Mouse (Mus musculus): ENCODE results near the gene Gnb1l. TPM values are rescaled to one million over a fixed set of nuclear protein-coding genes. Genes with fewer than 3 reads are reported as not detected.
A peak's percentile ranks its signal among the peaks of the same experiment; 100 is the strongest.

Gene Gnb1l
- polyA plus RNA-seq, 1 experiment from 2014 or later: 13.2 TPM

DNA sequence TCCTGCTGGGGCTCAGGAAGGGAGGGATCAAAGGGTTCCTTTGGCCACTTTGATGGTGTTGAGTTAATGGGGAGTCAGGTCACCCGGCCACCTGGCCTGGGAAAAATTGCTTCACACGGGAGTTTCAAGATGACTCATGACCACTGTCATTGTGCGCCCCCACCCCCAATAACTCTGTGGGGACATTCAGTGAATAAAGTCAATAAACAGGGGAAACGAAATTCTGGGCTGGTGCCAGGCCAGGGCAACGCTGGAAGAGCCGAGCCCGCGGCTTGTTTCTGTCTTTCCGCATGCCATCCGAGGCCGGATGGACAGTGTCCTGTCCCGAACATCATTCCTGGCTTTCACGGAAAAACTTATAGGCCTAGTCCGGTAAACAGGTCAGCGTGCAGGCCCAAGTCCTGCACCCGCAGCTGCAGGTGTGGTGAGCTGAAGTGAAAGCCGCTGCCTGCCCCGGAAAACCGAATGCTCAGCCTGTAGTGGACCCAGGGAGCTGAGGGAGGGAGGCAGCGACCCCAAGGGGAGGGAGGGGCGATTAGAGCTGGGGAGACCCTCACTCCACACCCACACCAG, 82.6 kb downstream of the Gnb1l start:
- Histone ChIP-seq H3K27me3 (ENCODE audit: control insufficient read depth, insufficient read depth, low read length) (peaks cover 71% of the 10 kb centered on the region), H3K4me1 (ENCODE audit: control insufficient read depth, insufficient read depth, low read length) (peaks cover 12% of the 10 kb centered on the region), H3K36me3 (replicated peaks; ENCODE audit: control insufficient read depth, insufficient read depth, low read depth, low read length) (no peaks in the 10 kb centered on the region), H3K4me3 (ENCODE audit: low read depth, low read length) (peak overlapping the region; percentile 30), H3K4me2 (ENCODE audit: low read depth, low read length) (peak overlapping the region; percentile 56), H3K27ac (replicated peaks; ENCODE audit: low read depth, low read length) (no peak overlapping the region), H3K9ac (replicated peaks; ENCODE audit: low read length) (peak overlapping the region; percentile 18; the same call in 1 of the 2 replicates), H3K9me3 (replicated peaks; ENCODE audit: control insufficient read depth, low read length) (no peaks in the 10 kb centered on the region)
- DNase-seq (ENCODE audit: low spot score) (no peak), ATAC-seq (replicated peaks; ENCODE audit: insufficient number of reproducible peaks, low FRiP score, low TSS enrichment, low read depth) (no peak)
- WGBS: 2% methylated on average over 21 of the region's 21 CpGs

DNA sequence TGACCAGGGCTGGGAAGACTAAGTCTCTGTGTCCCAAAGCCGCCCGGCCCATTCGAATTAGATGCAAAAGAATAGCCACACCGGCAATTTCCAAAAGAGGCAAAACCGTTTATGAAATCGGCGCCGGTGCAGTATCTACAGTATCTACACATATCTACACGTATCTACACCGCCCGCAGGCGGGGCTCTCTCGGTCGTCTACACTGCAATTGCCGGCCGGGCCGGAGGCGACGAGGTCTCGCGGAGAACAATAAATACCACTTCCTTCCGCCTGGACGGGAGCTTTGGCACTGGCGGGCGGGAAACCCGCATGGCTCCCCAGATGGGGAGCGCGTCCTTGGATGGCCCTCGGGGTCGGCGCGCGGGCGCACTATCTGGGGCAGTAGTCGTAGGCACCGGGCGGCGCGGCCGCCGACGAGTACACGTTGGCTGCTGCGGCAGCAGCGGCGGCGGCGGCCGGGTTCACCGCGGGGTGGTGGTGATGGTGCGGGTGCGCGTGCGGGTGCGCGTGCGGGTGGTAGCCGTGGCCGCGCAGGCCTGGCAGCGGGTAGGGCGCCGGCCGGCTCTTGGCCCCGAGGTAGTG, 83.2 kb downstream of the Gnb1l start:
- ATAC-seq (replicated peaks; ENCODE audit: insufficient number of reproducible peaks, low FRiP score, low TSS enrichment, low read depth) (no peak), DNase-seq (ENCODE audit: low spot score) (peak; percentile 42)
- H3K9ac ChIP-seq (replicated peaks; ENCODE audit: low read length): peak overlapping the region; percentile 52
- no peak overlapping the region; the same call in 1 of the 2 replicates for H3K27ac ChIP-seq (replicated peaks; ENCODE audit: low read depth, low read length)
- peak overlapping the region; percentile 30 for H3K4me3 ChIP-seq (ENCODE audit: low read depth, low read length)
- peak overlapping the region; percentile 56 for H3K4me2 ChIP-seq (ENCODE audit: low read depth, low read length)
- no peaks in the 10 kb centered on the region for H3K36me3 ChIP-seq (replicated peaks; ENCODE audit: control insufficient read depth, insufficient read depth, low read depth, low read length)
- no peaks in the 10 kb centered on the region for H3K9me3 ChIP-seq (replicated peaks; ENCODE audit: control insufficient read depth, low read length)
- H3K4me1 ChIP-seq (ENCODE audit: control insufficient read depth, insufficient read depth, low read length): peaks cover 17% of the 10 kb centered on the region
- 1% methylated on average over 53 of the region's 66 CpGs for WGBS
- peaks cover 77% of the 10 kb centered on the region for H3K27me3 ChIP-seq (ENCODE audit: control insufficient read depth, insufficient read depth, low read length)

DNA sequence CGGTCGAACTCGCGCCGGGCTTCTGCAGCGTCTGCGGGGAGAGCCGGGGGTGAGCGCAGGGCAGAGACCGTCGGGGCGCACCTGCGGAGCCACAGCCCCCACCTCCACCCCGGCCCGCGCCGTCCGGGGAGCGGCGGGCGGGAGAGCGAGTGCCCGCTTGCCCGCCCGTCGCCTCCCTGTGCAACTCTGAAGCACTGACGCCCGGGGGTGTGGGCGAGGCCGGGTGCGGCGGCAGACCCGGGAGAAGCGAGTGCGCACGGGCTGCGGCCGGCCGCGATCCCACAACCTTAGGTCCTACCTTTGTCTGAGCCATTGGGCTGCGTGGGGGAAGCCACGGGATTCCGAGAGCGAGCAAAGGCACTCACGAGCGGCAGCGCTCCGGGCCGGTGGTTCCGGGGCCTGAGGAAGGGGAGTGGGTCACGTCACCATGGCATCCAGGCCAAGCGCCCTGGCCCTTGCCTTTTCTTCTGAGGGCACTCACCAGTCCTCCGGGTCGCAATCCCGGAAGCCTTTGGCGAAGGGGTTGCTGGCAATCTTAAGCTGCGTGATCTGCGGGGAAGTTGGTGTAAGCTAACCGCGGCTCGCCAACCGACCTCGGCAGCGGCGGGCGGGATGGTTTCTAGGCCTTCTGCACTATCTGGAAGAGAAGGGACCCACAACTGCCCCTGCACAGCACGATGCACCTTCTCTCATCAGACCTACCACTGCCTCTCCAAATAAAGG, 84.1 kb downstream of the Gnb1l start:
- peak; percentile 38 for DNase-seq (ENCODE audit: low spot score)
- under 1% methylated on average over 61 of the region's 67 CpGs for WGBS
- Histone ChIP-seq H3K9me3 (replicated peaks; ENCODE audit: control insufficient read depth, low read length) (no peaks in the 10 kb centered on the region), H3K4me3 (ENCODE audit: low read depth, low read length) (peak overlapping the region; percentile 30), H3K27me3 (ENCODE audit: control insufficient read depth, insufficient read depth, low read length) (peaks cover 82% of the 10 kb centered on the region), H3K9ac (replicated peaks; ENCODE audit: low read length) (peak overlapping the region; percentile 52), H3K36me3 (replicated peaks; ENCODE audit: control insufficient read depth, insufficient read depth, low read depth, low read length) (no peaks in the 10 kb centered on the region), H3K27ac (replicated peaks; ENCODE audit: low read depth, low read length) (no peak overlapping the region), H3K4me2 (ENCODE audit: low read depth, low read length) (peak overlapping the region; percentile 56), H3K4me1 (ENCODE audit: control insufficient read depth, insufficient read depth, low read length) (peaks cover 17% of the 10 kb centered on the region)
- no peak for ATAC-seq (replicated peaks; ENCODE audit: insufficient number of reproducible peaks, low FRiP score, low TSS enrichment, low read depth)

DNA sequence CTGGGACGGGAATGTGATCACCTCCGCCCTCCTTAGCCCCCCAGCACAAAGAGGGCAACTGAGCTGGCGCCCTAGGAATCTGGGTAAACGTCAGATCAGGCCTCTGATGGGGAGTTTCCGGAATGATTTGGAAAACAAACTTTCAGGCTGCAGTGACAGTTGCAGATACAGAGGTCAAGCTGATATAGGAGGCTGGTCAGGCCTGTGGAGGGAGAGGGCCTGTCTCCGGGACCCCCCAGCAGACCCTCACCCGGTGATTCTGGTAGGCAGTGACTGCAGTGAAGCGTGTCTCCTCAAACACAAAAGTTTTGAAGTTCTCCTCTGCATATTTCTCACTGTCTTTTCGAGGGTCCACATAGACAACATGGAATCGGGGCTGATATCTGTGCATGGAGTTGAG, 84.7 kb downstream of the Gnb1l start:
- H3K4me3 ChIP-seq (ENCODE audit: low read depth, low read length): no peak overlapping the region
- H3K27me3 ChIP-seq (ENCODE audit: control insufficient read depth, insufficient read depth, low read length): peaks cover 87% of the 10 kb centered on the region
- H3K4me2 ChIP-seq (ENCODE audit: low read depth, low read length): no peak overlapping the region; the same call in 1 of the 2 replicates
- H3K36me3 ChIP-seq (replicated peaks; ENCODE audit: control insufficient read depth, insufficient read depth, low read depth, low read length): no peaks in the 10 kb centered on the region
- DNase-seq (ENCODE audit: low spot score) (no peak), ATAC-seq (replicated peaks; ENCODE audit: insufficient number of reproducible peaks, low FRiP score, low TSS enrichment, low read depth) (no peak)
- peaks cover 18% of the 10 kb centered on the region for H3K4me1 ChIP-seq (ENCODE audit: control insufficient read depth, insufficient read depth, low read length)
- 12% methylated on average over 10 of the region's 10 CpGs for WGBS
- H3K9ac ChIP-seq (replicated peaks; ENCODE audit: low read length): no peak overlapping the region
- H3K9me3 ChIP-seq (replicated peaks; ENCODE audit: control insufficient read depth, low read length): no peaks in the 10 kb centered on the region
- no peak overlapping the region for H3K27ac ChIP-seq (replicated peaks; ENCODE audit: low read depth, low read length)

DNA sequence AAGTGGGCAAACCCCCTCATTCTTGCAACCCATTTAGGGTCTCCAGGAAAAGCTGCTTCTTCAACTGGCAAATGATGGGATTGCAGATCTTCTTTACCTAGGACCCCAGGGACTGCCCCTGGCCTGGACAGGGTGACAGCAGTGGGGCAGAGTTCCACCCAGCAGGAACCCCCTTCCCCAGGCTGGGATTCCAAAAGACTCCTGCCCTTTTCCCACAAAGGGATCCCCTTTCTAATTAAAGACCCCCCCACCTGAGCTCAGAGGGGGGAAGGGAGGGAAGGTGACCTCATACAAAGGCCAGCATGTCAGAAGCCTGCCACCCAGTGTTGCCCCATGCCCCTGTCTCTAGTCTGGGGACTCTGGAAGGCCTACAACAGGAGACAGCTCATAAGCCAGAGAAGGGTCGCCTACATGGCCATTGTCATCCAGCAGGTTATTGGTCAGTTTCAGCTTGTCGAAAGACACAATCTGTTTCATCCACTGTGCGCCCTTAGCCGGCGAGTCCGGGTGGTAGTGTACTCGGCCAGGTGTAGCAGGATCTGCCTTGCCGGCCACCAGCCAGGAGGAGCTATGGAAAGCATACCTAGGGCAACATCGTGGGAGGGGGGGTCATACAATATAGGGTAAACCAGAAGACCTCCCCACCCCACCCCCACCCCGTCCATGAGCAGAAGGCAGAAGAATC, 85.3 kb downstream of the Gnb1l start:
- H3K27ac ChIP-seq (replicated peaks; ENCODE audit: low read depth, low read length): no peak overlapping the region
- H3K9ac ChIP-seq (replicated peaks; ENCODE audit: low read length): no peak overlapping the region
- H3K4me2 ChIP-seq (ENCODE audit: low read depth, low read length): no peak overlapping the region
- DNase-seq (ENCODE audit: low spot score): no peak
- peaks cover 24% of the 10 kb centered on the region for H3K4me1 ChIP-seq (ENCODE audit: control insufficient read depth, insufficient read depth, low read length)
- H3K27me3 ChIP-seq (ENCODE audit: control insufficient read depth, insufficient read depth, low read length): peaks cover 89% of the 10 kb centered on the region
- no peaks in the 10 kb centered on the region for H3K9me3 ChIP-seq (replicated peaks; ENCODE audit: control insufficient read depth, low read length)
- ATAC-seq (replicated peaks; ENCODE audit: insufficient number of reproducible peaks, low FRiP score, low TSS enrichment, low read depth): no peak
- no peaks in the 10 kb centered on the region for H3K36me3 ChIP-seq (replicated peaks; ENCODE audit: control insufficient read depth, insufficient read depth, low read depth, low read length)
- WGBS: 19% methylated on average over 10 of the region's 10 CpGs
- no peak overlapping the region for H3K4me3 ChIP-seq (ENCODE audit: low read depth, low read length)

DNA sequence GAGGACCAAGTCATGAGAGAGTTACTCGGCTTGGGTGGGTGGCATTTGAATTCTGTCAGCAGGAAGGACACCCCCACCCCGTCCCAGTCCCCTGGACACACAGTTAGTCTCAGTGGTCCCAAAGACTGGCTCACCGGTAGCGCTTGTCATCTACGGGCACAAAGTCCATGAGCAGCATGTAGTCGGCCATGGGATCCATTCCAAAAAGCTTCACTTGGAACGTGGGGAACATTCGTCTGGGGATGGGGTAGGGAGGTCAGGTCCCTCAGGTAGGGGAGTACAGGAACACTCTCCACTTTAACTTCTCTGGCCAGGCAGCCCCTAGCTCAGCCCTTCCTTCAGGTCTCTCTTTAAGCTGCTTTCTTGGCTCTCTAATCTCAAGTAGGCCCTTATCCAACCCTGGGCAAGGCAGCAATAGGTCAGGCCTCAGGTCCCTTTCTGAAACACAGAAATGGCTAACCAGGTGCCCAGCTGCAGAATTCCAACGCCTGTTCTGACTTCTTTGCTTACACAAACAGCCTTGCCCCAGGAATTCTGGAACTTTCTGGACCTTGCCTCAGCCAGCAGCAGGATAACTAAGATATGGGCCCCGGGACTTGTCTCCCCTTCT, 86.5 kb downstream of the Gnb1l start:
- peak overlapping the region; percentile 46 for H3K4me3 ChIP-seq (ENCODE audit: low read depth, low read length)
- H3K9me3 ChIP-seq (replicated peaks; ENCODE audit: control insufficient read depth, low read length): no peaks in the 10 kb centered on the region
- DNase-seq (ENCODE audit: low spot score) (no peak), ATAC-seq (replicated peaks; ENCODE audit: insufficient number of reproducible peaks, low FRiP score, low TSS enrichment, low read depth) (no peak)
- H3K36me3 ChIP-seq (replicated peaks; ENCODE audit: control insufficient read depth, insufficient read depth, low read depth, low read length): no peaks in the 10 kb centered on the region
- H3K27me3 ChIP-seq (ENCODE audit: control insufficient read depth, insufficient read depth, low read length): peaks cover 94% of the 10 kb centered on the region
- no peak overlapping the region for H3K27ac ChIP-seq (replicated peaks; ENCODE audit: low read depth, low read length)
- WGBS: 12% methylated on average over 10 of the region's 10 CpGs
- H3K4me2 ChIP-seq (ENCODE audit: low read depth, low read length): peak overlapping the region; percentile 34
- peaks cover 24% of the 10 kb centered on the region for H3K4me1 ChIP-seq (ENCODE audit: control insufficient read depth, insufficient read depth, low read length)
- peak overlapping the region; percentile 70 for H3K9ac ChIP-seq (replicated peaks; ENCODE audit: low read length)

DNA sequence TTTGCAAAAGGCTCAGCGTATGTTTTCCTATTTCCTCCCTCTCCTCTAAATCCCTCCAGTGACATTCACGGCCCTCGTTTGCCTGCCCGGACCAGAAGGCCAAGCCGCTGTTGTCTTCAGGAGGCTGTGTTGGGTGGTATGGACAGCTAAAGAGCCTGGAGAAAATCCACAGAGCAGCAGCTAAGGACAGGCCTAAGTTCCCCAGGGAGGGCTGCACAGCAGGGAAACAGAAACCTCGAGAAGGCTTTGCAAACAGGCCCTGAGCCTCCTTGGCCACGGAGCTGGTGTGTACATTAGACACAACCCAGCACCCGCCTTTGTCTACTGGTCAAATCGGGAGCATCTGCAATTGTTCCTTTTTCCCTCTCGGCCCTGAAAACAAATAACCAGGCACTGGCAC, 87.2 kb downstream of the Gnb1l start:
- 3% methylated on average over 10 of the region's 10 CpGs for WGBS
- H3K27ac ChIP-seq (replicated peaks; ENCODE audit: low read depth, low read length): no peak overlapping the region

More for the DNA sequence above, 87.2 kb downstream of the Gnb1l start:
- ATAC-seq (replicated peaks; ENCODE audit: insufficient number of reproducible peaks, low FRiP score, low TSS enrichment, low read depth): no peak
- Histone ChIP-seq H3K4me2 (ENCODE audit: low read depth, low read length) (peak overlapping the region; percentile 34), H3K36me3 (replicated peaks; ENCODE audit: control insufficient read depth, insufficient read depth, low read depth, low read length) (no peaks in the 10 kb centered on the region), H3K9ac (replicated peaks; ENCODE audit: low read length) (peak overlapping the region; percentile 70), H3K4me3 (ENCODE audit: low read depth, low read length) (peak overlapping the region; percentile 46), H3K27me3 (ENCODE audit: control insufficient read depth, insufficient read depth, low read length) (peaks cover 94% of the 10 kb centered on the region), H3K4me1 (ENCODE audit: control insufficient read depth, insufficient read depth, low read length) (peaks cover 28% of the 10 kb centered on the region), H3K9me3 (replicated peaks; ENCODE audit: control insufficient read depth, low read length) (no peaks in the 10 kb centered on the region)
- peak; percentile 28 for DNase-seq (ENCODE audit: low spot score)

Measured in embryonic facial prominence, embryonic 11.5 days (tissue).